Mouse (Mus musculus) adipocyte (in vitro differentiated cells): ENCODE results near the gene Rbm33.

Experiments used
- DNase-seq: peaks from one replicate; pipeline ENCODE4 v3.0.0-alpha.2; 2016; ENCODE audit warnings: low spot score

Gene Rbm33

GRCm38 (mm10) chr5:28462741-28463590, 146.0 kb downstream of the Rbm33 start:
- DNase-seq, result no peak

GRCm38 (mm10) chr5:28463656-28464055, 146.7 kb downstream of the Rbm33 start:
- DNase-seq, result no peak

DNA sequence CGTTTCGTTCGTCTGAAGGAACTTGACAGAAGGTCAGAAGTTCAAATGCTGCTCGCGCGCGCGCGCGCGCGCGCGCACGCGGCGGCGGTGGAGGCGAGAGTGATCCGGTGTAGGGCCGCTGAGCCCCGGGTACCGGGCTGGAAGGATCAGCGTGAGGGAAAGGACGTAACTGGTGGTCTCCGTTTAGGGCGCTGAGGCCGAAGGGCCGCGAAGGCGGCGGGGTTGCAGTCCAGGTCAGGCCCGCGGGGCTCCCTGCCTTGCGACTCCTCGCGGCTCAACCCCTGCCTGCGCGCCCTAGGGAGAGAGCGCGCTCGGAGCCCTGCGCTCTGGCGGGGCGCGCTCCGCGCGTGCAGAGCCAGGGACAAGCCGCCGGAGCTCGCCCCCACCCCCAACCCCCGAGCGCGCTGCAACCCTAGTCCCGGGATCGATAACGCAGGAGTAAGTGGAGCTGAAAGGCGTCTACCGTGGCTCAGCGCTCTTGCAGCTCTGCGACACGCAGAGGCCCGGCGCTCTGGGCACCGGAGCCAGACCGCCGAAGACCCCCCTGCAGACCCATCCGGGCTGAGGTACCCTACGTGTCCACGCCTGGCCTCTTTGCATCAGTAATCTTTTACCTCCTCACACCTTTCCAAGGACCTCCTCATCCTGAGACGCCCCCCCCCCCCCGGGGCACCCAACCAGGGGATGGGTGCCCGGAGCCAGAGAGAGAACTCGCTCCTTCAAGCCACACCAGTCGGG, 147.6 kb downstream of the Rbm33 start:
- no peak for DNase-seq

- no peak for DNase-seq
Measured at GRCm38 (mm10) chr5:28465099-28465406, 148.1 kb downstream of the Rbm33 start.

GRCm38 (mm10) chr5:28465526-28465925, 148.6 kb downstream of the Rbm33 start:
- no peak for DNase-seq

GRCm38 (mm10) chr5:28466351-28466750, 149.4 kb downstream of the Rbm33 start:
- no peak for DNase-seq

DNA sequence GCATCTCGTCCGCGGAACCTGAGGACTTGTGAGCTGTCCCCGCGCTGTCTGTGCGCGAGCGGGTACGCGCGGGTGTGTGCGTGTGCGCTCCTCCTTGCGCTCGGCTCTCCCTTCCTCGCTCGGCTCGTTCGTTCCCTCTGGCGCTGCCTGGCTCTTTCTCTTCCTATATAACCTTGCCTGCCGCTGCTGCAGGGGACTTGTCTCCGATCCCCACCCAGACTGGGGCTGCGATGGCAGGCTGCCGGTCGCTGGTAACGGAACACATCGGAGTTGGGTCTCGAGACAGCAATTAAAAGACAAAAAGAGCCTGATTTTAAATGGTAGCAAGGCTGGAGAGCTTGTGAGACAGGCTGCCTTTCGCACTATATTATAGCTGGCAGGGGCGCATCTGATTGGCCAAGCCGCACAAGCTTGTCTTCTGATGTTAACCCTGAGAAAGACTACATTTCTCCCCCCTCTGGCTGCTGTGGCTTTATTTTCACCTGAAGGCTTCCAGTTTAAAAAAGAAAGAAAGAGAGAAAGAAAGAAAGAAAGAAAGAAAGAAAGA, 149.9 kb downstream of the Rbm33 start, which contains the start of gene Shh:
Shh (minus strand) TSS at position 497 of the 547 bp plus-strand sequence.
- DNase-seq, result no peak
